Mouse (Mus musculus) adrenal gland, adult 8-10 months (tissue): ENCODE measurements at regions not wholly inside any gene's neighbourhood (a gene's known extent, or its start where the extent isn't known, plus 50 kb on each side); places are given as distances from the start of the nearest gene placed in this dataset.

Experiments
- DNase-seq: peaks from one replicate; pipeline ENCODE4 v3.0.0; 2022

- peak; percentile 54 for DNase-seq
Measured at GRCm38 (mm10) chr3:121104571-121105407, 66.7 kb downstream of the Rwdd3 start.

GRCm38 (mm10) chr3:121102871-121103270 is 68.6 kb downstream of the Rwdd3 start:
- DNase-seq, result no peak

GRCm38 (mm10) chr3:121102120-121102519 is 69.4 kb downstream of the Rwdd3 start:
- no peak for DNase-seq

- no peak for DNase-seq
Measured at GRCm38 (mm10) chr3:121100211-121100860, 71.2 kb downstream of the Rwdd3 start.

DNA sequence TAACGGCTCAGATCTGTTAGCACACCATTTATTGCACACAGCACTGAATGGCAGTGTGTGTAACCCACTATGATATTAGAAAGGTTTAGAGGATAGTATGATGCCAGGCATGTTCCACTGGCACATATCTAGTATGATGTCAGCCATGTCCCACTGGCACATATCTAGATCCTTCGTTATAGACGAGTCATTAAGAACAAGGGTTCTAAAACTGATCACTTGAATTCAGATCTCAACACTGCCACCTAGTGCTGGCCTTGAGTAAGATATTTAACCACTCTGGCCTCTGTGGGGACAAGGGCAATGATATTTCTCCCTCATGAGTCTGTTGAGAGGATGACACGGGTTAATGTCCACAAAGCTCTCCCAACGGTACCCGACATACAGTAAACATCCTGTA is 78.0 kb downstream of the Rwdd3 start:
- DNase-seq, result peak; percentile 12

- DNase-seq, result no peak
Measured at GRCm38 (mm10) chr3:121088724-121089123, 82.8 kb downstream of the Rwdd3 start.

DNA sequence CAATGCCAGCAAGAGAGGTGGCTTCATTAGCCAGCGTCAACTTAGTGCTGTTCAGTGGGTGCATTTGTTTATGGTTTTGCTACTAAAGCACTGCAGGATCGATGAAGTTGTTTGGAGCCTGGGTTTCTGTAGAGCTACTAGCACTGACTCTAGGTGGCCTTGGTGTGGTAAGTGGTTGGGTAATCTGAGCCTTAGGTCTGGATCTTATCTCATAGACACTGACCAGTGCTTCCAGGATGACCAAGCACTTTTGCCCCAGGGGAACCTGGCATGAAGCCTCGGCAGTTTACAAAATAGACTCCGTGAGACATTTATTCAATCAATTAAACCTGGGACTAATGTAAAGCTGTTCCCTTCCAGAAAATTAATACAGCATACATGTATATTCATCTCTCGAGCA is 102.8 kb downstream of the Rwdd3 start:
- peak; percentile 29 for DNase-seq

- DNase-seq, result no peak
Measured at GRCm38 (mm10) chr3:121035904-121036549, 135.5 kb downstream of the Rwdd3 start.

GRCm38 (mm10) chr3:121025546-121026157 is 145.8 kb downstream of the Rwdd3 start:
- DNase-seq, result no peak

- no peak for DNase-seq
Measured at GRCm38 (mm10) chr3:121024810-121025209, 146.7 kb downstream of the Rwdd3 start.

DNA sequence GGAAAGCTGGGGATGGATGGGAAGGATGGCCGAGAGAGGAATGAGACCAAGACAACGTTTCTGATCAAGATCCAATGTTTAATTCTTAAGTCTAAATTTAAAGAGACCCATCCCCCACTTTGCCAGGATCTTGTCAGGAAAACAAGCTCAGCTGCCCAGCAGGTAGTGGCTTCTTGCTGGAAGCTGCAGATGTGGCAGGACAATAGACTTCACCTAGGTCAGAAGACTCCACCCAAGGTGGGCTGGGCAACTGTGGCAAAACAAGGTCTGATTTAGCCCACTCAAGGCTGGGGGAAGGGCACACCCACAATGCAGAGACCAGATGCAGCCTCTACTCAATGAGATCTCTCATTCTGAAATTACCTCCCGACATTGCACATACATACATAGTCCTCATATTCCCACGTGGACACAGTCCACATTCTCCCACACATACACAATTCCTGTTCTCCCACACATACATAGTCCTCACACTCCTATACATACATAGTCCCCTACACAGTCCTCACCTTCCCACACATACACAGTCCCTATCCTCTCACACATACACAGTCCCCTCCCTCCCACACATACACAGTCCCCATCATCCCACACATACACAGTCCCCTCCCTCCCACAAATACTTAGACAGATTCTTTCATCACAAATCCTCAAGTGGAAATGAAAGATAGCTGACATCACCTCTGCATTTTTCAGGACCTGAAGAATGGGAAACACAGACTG is 150.2 kb downstream of the Rwdd3 start:
- no peak for DNase-seq

DNA sequence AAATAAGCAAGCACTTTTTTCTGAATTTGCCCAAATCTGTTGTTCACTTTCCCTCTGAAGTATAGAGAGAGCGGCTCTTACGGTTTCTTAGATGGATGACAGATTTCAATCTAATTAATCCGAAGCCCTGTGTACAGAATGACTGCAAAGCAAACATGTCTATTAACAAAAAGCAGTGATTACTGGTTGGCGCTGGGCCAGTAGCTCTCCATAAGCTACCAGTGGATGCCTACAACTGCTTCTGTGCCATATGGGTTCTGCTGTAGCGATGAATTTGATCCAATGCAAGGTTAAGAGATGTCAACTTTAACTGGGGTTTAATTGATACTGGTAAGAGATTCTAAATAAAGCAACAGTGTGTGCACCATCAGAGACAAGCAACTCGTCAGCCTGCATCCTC is 162.3 kb downstream of the Rwdd3 start:
- DNase-seq, result no peak

GRCm38 (mm10) chr3:120983556-120984270 is 187.8 kb downstream of the Rwdd3 start:
- no peak for DNase-seq

- DNase-seq, result no peak
Measured at GRCm38 (mm10) chr3:120982795-120983555, 188.5 kb downstream of the Rwdd3 start.

DNA sequence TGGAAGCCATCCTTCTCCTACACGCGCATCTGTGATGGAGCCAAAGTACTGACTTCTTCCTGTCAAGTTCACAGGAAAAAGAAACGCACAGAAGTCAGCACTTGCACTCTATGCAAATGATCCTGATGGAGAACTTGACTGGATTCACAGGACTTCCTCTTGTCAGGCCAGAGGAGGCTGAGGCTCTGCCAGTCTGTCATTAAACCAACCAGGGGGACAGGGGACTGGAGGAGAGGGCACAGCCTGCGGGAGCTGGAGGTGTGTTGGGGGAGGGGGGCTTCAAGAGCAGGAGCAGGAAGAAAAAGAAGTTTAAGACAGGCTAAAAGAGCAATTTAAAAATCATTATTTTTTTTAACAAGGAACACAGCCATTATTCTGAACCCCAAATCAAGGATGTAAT is 189.3 kb downstream of the Rwdd3 start:
- DNase-seq, result no peak

GRCm38 (mm10) chr3:120970746-120971466 is 200.6 kb downstream of the Rwdd3 start:
- DNase-seq, result no peak

- DNase-seq, result no peak
Measured at GRCm38 (mm10) chr3:120946906-120947305, 224.6 kb downstream of the Rwdd3 start.

DNA sequence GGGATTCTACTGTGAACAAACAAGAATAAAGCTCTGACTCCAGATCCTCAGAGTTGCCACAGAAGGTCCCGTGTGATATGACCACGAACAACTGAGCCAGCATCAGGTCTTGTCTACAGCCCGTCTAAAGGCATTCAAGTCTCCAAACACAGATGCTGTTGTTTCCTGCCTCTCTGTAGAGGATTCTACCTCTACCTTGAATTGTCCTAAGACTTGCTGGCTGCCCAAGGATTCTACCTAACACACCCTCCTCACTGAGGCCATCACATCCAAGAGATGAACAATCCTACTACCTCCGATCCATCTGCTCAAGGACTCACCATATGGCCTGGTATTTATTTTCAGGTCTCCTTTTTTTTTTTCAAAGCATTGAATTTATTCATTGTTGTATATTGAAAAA is 237.1 kb downstream of the Rwdd3 start:
- no peak for DNase-seq

GRCm38 (mm10) chr3:120920351-120920750 is 251.1 kb downstream of the Rwdd3 start:
- DNase-seq, result peak; percentile 39

GRCm38 (mm10) chr3:120898931-120899330 is 272.6 kb downstream of the Rwdd3 start:
- no peak for DNase-seq
